Mouse (Mus musculus) neutrophil, adult 83 days (primary cell): ENCODE measurements around the gene Samd13. TPM values are rescaled to one million over a fixed set of nuclear protein-coding genes. Genes with fewer than 3 reads are reported as not detected.

Experiments used
- total RNA-seq, 2 experiments: library from RNA; stranded (reverse); gene quantifications; one replicate each; pipeline ENCODE4 v1.2.4; 2023

The Samd13 gene
- total RNA-seq, result under 1 TPM in 1 of 2 experiments, not detected in 1; 0.68 TPM

DNA sequence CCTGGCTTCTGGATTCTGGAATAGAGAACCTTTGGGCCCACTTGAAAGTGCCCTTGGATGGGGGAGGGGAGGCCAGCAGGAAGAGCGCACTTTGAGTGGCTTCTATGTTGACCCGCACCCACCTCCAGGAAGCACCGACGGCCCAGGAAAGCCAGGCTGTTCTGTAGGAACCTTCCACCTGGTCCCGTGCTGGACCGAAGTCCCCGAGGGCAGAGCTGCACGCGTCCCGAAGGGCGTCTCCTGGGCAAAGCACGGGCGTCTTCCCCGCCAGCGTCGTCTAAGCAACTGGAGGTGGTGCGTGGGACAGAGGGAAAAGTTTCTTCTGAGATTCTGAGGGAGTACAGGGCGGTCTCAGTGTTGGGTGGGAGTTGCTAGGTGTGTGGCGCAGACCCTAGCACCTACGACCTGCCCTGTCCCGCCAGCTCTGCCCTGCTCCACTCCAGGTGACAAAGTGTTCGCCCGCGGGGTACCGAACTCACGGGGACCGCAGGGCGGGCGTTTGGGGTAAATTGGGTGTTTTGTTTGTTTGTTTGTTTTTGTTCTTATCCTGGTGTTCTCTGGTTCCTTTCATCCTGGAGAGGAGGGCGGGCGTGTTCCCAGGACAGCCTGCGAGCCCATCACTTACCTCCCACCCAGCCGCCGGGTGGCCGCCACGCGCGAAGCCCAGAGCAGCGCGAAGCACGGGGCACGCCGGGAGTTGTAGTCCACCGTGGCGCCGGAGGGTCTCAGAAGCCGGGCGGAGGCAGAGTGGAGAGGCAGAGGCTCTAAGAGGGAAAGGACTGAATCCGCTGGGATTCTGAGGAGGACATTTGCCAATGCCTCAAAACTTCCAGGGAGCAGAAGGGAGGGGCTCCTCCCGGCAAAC, at the start of gene Samd13:
Samd13 (minus strand) TSS at position 782 of the 865 bp plus-strand sequence.

GRCm38 (mm10) chr3:146651217-146651616, 34.2 kb downstream of the Samd13 start, which contains the start of gene 4930503B20Rik:
Gene 4930503B20Rik (minus strand): TSS chr3:146651317.

GRCm38 (mm10) chr3:146615496-146615895, 69.9 kb downstream of the Samd13 start, which contains the start of gene Dnase2b:
Gene Dnase2b (minus strand): TSS chr3:146615596.

Other genes starting within 250 kb of the Samd13 start
- 10 to 100 TPM; 24.7 to 24.8 TPM for gene Ctbs, start 235.8 kb downstream of the Samd13 start, total RNA-seq
- gene Spata1, start 185.8 kb downstream of the Samd13 start, total RNA-seq, result 1 to 10 TPM; 5.0 to 6.4 TPM
- gene Gng5, start 185.8 kb downstream of the Samd13 start, total RNA-seq, result 100 to 1,000 TPM; 275 to 284 TPM
- 10 to 100 TPM; 27.4 to 29.9 TPM for gene Rpf1, start 164.2 kb downstream of the Samd13 start, total RNA-seq
- not detected for gene Uox, start 115.2 kb downstream of the Samd13 start, total RNA-seq
- not detected for gene Dnase2b, start 70.0 kb downstream of the Samd13 start, total RNA-seq
- not detected for gene 4930503B20Rik, start 34.3 kb downstream of the Samd13 start, total RNA-seq
- 10 to 100 TPM; 46.3 to 49.5 TPM for gene Prkacb, start 127.4 kb upstream of the Samd13 start, total RNA-seq
- gene Ttll7, start 166.8 kb upstream of the Samd13 start, total RNA-seq, result under 1 TPM in 1 of 2 experiments, not detected in 1; 0.20 TPM